Mouse (Mus musculus) layer of hippocampus, adult 9-10 months (tissue): Measurements from ENCODE around the gene Snx32.

ENCODE experiments used
- DNase-seq: peaks from one replicate; pipeline ENCODE4 v3.0.0; 2022; ENCODE audit warnings: low spot score

Snx32 gene

GRCm38 (mm10) chr19:5457746-5458442, 52.4 kb downstream of the Snx32 start, which contains the start of gene Ccdc85b:
Gene Ccdc85b, minus strand, starts transcription at chr19:5457894.
- DNase-seq: no peak

DNA sequence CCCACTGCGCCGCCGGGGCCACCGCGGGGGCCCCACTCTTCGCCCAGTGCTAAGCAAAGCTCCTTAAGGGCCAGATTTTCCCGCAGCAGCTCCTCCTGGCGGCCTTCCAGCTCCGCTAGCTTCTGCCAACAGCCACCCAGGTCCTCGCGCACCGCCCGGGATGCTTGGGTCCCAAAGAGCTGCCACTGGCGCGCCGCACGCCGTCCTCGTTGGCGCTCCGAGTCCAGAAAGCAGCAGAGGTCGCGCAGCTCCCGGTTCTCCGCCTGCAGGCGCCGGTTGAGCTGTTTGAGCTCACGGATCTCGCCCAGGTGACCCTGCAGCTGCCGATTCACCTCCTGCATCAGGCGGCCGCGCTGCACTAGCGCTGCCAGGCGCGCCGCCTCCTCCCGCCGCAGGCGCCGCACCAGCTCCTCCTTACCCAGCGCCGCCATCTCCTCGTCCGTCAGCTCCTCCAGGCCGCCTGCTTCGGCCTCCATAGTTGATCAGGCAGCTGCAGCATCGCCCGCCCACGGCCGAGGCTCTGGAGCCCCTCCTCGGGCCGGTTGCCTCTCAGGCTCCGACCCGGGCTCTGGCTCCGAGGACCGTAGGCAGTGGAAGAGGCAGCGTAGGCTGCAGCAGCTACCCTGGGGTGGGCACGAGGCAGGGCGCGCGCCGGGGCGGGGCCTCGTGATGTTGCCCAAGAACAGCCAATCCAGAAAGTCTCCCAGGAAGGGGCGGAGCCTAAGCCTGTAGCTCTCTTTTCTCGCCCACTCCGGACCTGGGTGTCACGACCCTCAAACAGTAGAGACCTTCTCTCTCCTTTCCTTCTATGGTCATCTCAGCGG, 53.2 kb downstream of the Snx32 start:
- DNase-seq: peak; percentile 88

GRCm38 (mm10) chr19:5456241-5456921, 54.0 kb downstream of the Snx32 start:
- DNase-seq: no peak

- no peak for DNase-seq
These were observed 54.8 kb downstream of the Snx32 start for GRCm38 (mm10) chr19:5455568-5455967.

DNA sequence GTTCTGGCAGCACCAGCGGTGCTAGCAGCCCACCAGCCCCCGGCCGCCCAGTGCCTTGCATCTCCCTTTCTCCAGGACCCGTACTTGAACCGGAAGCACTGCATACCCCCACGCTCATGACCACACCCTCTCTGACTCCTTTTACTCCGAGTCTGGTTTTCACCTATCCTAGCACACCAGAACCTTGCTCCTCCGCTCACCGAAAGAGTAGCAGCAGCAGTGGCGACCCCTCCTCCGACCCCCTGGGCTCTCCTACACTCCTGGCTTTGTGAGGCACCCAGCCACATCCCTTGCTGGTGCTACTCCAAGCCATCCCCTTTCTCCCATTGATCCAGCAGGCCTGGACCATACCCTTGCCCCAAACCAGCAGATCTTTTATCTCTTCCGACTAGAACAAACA, 55.3 kb downstream of the Snx32 start:
- no peak for DNase-seq

GRCm38 (mm10) chr19:5451766-5452165, 58.6 kb downstream of the Snx32 start:
- no peak for DNase-seq

- no peak for DNase-seq
These were observed 60.7 kb downstream of the Snx32 start for GRCm38 (mm10) chr19:5449673-5450072.

DNA sequence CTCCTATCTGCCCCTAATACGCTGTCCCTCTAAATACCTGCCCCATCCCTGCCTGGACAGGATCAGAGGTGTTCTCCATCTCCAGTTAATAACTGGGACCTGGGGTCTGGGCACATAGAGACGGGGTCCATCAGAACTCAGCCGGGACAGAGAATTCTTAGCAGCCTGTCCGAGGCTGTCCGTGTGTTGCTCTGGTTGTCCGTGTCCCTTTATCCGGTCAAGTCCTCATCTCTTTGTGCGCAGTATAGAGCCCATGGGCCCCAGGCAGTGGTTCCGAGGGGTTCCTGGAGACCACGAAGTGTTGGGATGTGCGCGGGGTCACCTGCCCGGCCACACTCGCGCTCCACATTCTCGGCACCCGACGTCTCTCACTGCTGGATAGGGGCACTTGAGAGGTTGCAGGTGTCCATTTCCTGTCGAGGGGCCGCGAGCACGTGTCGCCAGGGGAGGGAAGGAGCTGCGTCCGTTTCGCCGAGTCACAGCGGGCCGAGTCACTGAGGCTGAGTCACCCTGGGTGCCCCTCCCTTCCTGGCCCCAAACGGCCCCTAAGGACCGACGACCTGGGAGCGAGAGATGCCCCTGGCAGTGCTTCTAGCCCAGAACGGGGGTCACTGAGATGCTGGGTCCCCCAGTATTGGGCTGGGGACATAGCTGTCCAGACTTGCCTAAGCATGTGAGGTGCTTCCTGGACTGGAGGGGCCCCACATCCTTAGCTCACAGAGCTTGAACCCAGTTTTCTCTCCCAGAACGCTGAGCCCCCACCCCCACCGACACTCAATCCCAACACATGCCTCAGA, 61.8 kb downstream of the Snx32 start:
- no peak for DNase-seq

DNA sequence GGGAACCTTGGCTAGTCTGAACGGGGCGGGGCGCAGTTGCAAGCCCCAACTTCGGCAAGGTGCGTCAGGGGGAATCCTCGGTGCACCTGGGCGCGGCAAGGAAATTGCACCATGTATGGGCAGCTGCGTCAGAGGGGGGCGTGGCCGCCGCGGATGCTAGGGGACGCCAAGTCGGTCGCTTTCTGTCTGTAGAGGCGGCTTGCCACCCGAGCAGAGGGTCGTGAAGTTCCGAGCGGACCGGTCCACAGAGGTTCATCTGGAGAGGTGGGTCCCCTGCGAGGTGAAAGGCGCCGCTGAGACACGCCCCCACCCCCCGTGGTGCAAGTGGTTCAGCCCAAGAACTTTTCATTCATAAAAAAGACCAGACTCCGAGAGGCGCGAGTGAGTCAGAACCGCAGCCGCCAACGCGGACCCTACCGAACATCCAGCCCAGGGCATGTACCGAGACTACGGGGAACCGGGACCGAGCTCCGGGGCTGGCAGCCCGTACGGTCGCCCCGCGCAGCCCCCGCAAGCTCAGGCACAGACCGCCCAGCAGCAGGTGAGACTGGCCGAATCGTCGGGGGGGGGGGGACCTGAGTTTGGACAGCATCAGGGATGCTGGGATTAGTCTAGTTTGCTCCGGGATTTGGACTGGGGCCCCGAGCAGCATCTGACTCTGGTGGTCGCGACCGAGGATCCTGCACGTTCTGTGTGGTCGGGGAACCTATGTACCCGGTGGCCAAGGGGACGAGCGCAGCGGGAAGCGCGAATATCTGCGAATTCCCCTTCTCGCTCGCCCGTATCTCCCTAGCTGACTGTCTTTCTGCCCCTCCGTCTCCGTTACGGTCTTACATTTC, 62.6 kb downstream of the Snx32 start, which contains the start of gene Fosl1:
TSS of gene Fosl1 (plus strand) at position 33 of the 839 bp plus-strand sequence.
- DNase-seq: no peak

DNA sequence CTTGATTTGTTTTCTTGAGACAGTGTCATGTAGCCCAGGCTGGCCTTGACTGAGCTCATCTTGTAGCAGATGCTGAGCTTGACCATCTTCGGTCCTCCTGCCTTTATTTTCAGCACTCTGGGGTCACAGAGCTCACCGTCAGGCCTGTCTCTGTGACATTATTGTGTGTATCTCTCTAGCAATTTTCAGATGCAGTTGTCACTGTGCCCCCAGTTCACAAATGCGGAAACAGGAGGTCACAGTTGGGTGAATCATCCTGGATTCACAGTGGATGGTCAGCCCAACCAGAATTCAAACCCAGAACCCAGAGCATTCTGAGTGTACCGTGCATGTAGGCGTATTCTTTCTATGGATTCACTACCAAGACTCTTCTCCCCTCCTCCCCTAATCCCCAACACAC, 64.6 kb downstream of the Snx32 start:
- DNase-seq: no peak

- DNase-seq: no peak
These were observed 65.4 kb downstream of the Snx32 start for GRCm38 (mm10) chr19:5444954-5445353.

DNA sequence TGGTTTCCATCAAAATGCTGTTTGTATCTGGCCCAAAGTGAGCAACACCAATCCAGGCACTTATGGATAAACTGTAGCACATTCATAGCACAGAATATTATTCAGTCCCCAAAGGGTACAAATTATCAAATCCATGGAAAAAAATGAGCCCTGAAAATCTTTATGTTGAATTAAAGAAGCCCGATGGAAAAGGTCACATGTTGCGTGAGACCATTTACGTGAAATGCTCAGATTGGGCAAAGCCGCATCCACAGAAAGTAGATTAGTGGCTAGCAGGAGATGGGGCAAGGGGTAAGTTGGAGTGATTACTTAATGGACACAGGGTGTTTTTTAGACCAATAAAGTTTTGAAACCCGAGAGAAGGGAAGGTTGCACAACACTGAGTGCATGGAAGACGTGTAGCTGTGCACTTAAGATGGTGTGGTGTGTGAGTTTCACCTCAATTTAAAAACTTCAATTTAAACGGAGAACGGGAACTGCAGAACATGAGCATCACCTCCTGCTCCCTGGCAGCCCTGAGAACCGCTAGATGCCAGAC, 65.9 kb downstream of the Snx32 start:
- DNase-seq: no peak
